Mouse (Mus musculus) left cerebral cortex, postnatal 10 days (tissue): ENCODE data around the gene Klk4. TPM values are rescaled to one million over a fixed set of nuclear protein-coding genes. Genes with fewer than 3 reads are reported as not detected.

Experiments
- DNase-seq, 2 experiments: peaks; one replicate each; pipeline ENCODE4 v3.0.0; 2021 to 2022; ENCODE audit warnings: low spot score in 2 of 2, mixed read lengths in 1 of 2; ENCODE audit errors: extremely low spot score in 1 of 2
- intact Hi-C: fragments of 180-260 bp; cut with DNase I; formaldehyde crosslinking; loops from one replicate; pipeline ENCODE4 v1.15.1; 2025
- total RNA-seq, 2 experiments: library from RNA; stranded (reverse); gene quantifications; 2 replicates each; pipeline ENCODE4 v1.2.3; 2021

Gene Klk4
- total RNA-seq, result not detected

DNA sequence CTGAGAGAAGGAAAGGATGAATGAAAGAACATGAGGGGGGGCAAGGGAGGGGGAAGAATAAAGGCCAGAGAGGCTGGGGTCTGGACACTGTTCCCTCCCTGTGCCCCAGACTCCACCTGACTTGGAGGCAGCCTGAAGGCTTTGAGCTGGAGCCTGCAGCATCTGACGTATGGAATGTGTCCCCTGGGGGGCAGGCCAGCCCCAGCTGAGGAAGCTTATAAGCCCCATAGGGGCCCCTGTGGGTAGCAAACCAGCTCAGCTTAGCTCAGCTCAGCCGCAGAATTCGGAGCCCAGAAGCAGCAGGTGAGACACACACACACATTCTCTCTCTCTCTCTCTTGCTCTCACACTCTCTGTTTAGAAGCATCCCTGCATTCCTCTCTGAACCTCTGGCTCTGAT is at the start of gene Klk4:
TSS of gene Klk4 (plus strand) at position 249 of the 400 bp plus-strand sequence.
- intact Hi-C loops, result no loop called here
- DNase-seq, result no peak

DNA sequence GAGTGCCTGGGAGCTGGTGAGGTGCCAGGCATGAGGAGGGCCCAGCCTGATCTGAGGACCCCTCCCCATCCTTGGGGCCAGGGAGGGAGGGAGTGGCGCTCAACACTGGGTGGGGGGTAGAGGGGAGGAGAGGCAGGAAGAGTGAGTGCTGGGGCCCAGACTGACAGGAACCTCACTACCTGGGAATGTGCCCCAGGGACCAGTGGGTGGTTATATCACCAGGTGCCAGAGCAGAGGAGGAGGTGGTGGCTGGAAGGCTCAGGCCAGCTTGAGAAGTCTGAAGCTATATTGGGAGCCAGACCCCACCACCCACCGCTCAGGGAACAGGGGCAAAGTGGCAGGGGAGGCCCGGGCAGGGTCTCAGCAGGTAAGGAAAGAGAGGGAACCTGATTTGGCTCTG is 39.3 kb upstream of the Klk4 start, which contains the start of gene Klk5:
TSS of gene Klk5 (plus strand) at position 271 of the 400 bp plus-strand sequence.
- no peak for DNase-seq
- intact Hi-C loops, result no loop called here

DNA sequence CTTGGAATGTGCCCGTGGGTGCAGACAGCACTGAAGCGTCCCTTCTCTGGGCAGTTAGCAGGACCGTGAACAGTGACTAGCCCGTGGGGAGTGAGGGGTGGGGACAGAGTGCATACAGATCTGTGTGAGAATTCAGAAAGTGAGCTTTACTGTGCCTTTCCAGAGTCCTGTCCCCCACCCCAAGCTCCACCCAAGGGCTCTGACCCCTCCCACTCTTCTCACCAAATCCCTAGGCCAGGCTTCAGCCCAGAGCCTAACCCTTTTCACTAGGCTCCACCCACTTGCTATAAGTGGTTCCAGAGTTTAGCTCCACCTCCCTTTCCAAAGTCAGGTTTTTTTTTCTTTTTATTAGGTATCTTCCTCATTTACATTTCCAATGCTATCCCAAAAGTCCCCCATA is 37.2 kb upstream of the Klk4 start:
- intact Hi-C loops, result no loop called here
- DNase-seq, result no peak

DNA sequence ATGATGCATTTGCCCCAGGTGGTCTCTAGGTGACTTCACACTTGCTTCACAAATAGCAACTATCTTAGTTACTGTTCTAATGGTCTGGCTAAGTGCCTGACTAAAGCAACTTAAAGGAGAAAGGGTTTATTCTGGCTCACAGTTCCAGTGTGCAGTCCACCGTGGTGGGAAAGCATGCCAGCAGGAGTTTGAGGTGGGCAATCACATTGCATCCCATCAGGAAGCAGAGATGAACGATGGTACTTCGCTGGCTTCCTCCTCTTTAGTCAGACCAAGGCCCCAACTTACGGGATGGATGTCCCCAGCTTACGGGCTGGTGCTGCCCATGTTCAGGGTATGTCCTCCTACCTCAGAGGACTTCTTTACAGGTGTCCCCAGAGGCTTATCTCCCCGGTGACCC is 29.3 kb upstream of the Klk4 start:
- intact Hi-C loops, result no loop called here
- DNase-seq, result no peak

DNA sequence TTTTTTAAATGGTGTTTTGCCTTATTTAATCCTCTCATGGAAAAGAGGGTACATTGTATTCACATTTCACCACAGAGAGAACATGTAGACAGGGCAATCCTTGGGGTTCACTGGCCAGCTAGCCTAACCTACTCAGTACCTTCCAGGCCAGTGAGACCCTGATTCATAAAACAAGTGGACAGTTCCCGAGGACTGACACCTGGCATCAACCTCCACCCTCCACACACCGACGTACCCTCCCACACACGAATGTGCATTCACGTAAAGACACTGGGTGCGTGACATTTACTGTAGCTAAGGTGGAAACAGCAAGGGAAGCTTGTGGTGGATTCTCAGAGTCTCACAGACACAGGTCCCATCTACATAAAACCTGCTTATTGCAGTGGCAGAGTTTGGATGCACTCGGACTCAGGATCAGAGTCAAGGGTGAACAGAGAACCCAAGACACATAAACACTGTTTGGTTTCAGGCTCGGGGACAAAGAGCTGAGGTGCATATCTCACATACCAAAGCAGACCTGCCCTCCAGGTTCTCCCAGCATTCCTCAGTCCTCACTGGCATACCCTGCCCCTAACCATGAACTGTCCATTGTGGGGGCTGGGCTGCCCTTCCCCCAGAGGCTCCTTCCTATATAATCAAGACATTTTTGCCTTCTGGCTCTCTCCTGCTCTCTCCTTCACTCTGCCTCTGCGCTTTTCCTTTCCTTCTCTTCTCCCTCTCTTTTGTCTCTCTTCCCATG is 26.1 kb upstream of the Klk4 start:
- intact Hi-C loops, result no loop called here
- no peak for DNase-seq

DNA sequence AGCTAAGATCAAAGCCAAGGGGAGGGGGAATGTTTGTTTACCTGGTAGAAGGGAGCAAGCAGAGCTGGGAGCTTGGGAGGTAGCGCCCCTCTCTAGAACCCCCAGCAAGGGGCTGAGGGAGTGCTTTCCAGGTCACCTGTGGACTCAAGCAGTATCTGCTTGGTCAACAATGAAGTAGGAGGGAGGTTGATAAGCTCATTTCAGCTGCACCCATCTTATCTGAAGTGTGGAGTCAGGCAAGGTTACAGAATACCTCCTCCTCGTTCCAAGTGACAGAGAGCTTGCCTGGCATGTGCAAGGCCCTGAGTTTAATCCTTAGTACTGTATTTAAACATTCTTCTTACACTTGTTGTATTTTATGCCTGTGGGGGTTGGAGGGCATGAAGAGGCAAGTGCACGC is 25.3 kb upstream of the Klk4 start:
- DNase-seq, result no peak
- intact Hi-C loops, result no loop called here

DNA sequence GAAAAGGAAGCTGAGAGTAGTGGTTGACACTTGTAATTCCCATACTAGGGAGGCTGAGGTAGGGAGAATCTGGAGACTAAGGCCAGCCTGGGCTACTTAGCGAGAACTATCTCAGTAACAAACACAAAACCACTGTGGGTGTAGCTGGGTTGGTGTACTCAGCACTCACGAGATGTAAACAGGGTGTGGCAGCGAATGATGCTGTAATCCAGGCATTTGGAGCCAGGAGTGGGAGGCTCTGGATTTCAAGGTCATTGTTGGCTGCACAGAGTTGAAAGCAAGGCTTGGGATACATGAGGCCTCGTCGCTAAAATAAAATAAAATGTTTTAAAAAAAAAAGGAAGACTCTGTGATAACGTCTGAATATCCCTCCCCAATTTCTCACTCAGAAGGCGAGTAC is 24.7 kb upstream of the Klk4 start:
- intact Hi-C loops, result no loop called here
- no peak for DNase-seq

DNA sequence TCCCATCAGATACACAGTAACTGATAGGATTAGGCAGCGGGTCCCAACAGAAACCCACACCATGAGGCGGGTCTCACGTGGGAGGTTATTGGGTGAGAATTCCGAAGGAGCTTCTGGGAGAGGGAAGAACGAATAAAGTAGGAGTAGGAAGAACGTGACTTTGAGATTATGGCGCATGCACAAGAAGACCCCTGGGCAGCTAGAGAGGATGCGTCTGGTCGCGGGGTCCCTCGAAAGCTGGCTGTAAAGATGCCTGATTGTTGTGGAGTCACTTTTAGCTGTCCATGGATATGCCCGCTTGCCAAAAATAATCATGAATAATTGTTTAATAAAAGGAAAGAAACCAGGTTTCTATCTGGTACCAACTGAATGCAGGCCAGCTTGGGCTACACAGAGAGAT is 23.5 kb upstream of the Klk4 start:
- no peak for DNase-seq
- intact Hi-C loops, result no loop called here

DNA sequence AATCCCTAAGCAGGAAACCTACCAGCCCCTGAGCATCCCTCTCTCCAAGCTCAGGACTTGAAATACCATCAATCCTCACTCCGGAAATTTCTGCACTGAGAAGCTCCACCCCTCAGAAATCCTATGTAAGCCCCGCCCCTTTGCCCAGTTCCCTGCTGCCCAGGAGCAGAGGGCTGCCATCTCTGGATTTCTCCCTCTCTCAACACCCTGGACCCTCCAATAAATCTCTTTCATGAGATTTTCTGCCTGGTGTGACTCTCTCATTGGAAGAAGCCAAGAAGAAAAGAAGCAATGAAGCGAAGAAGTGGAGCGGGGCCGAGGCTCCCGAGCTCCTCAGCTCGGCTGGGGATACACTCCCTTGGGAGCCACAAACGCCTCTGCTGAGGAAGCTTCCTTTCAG is 20.5 kb upstream of the Klk4 start:
- intact Hi-C loops, result loop anchor here (5.0 kb wide), 1 partner anchor 38 kb away; the partner anchor contains the start of gene Klk6
- DNase-seq, result no peak

DNA sequence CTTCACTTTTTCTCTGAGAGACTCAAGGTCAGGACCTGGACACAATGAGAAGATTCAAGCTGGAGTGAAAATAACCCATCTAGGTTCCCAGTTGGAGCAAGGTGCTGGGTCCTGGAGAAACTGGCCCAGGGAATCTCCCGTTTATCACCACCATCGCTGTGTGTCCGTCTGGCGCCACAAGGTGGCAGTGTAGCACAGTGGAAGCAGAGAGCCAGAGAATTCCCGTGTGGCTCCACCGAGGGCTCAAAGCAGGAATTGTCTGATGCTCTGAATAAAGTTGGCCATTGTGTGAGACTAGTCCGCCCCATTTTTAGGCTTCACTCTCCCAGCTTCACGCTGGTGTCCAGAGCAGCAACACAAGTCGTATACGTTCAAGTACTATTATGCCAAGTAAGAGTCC is 7.7 kb upstream of the Klk4 start:
- intact Hi-C loops, result no loop called here
- DNase-seq, result peak; percentile 78 to 83

DNA sequence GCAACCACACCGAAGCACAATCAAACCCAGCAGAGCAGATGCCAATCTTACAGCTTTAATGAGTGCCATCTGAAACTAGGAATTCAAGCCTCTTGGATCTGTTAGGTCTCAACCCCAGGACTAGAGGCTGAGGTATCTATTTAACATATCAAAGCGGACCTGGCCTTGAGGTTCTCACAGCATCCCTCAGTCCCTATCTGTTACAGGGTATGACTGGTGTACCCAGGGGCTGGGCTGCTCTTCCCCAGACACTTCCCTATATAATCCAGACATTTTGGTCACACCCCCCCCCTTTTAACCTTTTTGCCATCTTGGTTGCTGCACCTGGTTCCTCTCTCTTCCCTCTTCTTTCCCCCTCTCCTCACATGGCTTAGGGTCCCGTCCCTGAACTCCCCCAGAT is 7.3 kb upstream of the Klk4 start:
- intact Hi-C loops, result no loop called here
- no peak for DNase-seq

DNA sequence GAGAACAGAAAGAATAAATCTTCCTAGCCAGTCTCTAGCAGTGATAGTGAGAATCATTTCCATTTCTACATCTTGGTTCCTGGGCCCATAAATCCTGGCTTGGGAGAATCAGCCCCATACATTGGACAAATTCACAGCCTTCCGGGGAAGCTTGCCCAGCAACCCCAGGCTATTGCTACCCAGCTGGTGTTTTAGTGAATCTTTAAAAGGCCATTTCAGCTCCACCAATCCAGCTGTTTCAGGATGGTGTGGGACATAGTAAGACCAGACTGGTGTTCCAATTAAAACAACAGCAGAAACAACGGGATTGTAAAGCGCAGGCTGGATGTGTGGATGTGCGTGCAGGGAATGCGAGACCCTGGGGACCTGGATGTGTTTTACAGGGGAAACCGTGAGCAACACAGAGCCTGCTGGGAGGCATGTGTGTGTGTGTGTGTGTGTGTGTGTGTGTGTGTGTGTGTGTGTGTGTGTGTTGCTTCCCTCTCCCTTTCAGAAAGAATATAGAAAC is 6.0 kb upstream of the Klk4 start:
- intact Hi-C loops, result no loop called here
- DNase-seq, result no peak

DNA sequence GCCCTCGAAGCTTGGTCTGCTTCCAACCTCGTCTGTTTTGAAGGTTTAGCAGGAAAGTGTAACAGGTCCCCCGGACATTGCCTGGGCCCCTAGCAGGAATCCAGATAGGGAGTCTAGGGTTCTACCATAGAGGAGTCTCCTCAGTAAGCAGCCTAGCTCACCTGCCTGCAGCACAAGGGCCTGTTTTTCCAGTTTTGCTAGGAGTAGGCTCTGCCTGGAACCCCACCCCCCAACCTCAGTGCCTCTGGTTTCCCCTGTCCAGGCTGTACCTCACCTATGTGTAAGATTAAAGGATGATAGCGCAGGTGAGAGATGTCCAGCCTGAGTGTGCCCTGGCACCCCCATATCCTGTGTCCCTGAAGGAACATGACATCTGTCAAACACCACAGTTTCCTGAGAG is 4.5 kb upstream of the Klk4 start:
- intact Hi-C loops, result no loop called here

DNA sequence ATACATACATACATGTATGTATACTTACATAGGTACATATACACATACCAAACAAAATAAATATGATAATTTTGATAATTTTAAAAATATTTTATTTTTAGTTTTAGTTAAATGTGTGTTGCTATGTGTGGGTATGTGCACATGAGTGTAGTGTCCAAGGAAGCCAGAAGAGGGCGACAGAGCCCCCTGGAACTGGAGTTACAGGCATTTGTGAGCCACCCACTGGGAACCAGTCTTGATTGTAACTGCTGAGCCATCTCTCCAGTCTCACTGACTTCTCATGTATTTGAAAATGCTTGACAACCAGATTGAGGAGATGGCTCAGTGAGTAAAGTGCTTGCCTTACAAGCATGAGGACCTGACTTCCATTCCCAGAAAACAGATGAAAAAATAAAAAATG is 2.7 kb upstream of the Klk4 start:
- DNase-seq, result no peak
- intact Hi-C loops, result no loop called here

More for the DNA sequence above, 4.5 kb upstream of the Klk4 start:
- DNase-seq, result no peak

DNA sequence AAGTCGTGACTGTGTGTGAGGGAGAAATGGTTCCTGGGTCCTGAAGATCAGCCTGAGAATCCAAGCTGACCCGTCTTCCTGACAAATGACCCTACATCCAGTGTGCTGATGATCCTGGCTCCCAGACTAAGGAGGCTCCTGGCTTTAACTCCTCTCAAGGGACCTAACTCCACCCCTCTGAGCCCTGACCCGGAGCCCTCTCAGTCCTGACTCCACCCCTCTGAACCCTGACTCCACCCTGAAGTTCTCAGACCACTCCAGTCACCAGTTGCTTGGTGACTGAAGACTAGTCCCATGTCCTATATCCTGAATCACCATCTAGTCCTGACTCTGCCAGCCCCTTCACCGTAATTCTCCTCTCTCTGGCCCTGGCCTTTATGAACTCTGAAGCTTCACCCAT is 1.4 kb downstream of the Klk4 start:
- intact Hi-C loops, result no loop called here
- no peak for DNase-seq

DNA sequence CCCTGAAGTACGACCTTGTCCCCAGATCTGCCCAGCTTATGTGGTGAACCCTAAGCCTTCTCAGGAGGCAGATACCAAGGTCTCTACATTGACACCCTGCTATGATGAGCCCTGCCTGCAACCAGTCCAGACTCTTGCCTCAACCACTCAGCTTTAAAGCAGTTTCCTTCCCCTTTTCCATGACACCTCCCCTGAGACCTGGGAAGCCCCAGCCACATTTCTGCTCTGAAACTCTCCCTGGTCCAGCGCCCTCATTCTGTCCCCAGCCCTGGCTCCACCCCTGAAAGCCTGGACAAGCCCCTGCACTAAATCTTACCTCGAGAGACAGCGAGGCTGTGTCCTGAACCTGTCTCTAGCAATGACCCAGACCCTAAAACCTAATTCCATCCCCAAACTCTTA is 1.9 kb downstream of the Klk4 start:
- intact Hi-C loops, result no loop called here
- no peak for DNase-seq

DNA sequence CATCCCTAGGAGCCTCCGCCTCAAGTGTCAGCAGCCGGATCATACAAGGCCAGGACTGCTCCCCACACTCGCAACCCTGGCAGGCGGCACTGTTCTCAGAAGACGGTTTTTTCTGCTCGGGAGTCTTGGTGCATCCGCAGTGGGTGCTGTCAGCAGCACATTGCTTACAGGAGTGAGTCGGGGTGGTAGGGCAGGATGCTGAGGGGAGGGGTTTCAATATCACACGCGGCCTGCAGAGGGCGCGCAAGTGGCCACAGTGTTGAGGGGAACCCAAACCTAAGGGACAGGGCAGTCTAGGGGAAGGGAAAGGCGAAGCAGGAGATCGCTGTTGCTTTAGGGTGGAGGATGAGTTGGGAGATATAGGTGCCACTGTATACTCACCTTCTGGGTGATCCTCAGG is 2.6 kb downstream of the Klk4 start:
- intact Hi-C loops, result no loop called here
- peak in 1 of 2 experiments; percentile 48 for DNase-seq

DNA sequence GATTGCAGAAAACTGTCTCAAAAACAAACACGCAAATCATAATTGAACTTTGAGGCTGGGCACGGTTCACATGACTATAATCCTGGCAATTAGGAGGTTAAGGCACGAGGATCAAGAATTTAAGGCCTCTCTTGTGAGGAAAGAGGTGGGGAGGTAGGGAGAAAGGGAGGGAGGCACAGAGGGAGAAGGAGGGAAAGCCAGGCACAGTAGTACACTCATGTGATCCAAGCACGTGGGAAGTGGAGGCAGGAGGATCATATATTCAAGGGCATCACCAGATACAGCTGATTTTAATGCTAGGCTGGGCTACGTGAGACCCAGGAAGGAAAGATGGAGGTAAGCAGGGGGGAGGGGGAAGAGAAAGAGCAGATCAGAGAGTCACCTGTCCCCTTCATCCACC is 10.4 kb downstream of the Klk4 start:
- no peak for DNase-seq
- intact Hi-C loops, result loop anchor here (5.0 kb wide), 1 partner anchor 109 kb away; the partner anchor contains the start of gene Klk10

DNA sequence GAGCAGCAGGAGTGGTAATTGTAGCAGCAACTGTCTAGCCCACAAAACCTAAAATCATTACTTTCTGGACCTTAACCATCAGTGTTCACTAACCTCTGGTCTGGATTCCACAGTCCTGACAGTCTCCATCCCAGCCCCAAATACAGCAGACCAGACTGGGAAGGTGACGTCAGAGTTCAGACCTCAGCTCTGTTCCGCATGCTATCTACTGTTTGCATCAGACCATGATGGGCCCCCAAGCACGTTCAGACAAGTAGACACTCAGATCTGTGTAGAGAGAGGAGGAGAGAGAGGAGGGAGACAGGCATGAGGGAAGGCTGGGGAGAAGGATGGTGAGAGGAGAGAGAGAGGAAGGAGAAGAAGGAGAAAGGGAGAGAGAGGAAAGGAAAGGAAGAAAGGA is 10.8 kb downstream of the Klk4 start:
- no peak for DNase-seq
- intact Hi-C loops, result loop anchor here (5.0 kb wide), 1 partner anchor 109 kb away; the partner anchor contains the start of gene Klk10

DNA sequence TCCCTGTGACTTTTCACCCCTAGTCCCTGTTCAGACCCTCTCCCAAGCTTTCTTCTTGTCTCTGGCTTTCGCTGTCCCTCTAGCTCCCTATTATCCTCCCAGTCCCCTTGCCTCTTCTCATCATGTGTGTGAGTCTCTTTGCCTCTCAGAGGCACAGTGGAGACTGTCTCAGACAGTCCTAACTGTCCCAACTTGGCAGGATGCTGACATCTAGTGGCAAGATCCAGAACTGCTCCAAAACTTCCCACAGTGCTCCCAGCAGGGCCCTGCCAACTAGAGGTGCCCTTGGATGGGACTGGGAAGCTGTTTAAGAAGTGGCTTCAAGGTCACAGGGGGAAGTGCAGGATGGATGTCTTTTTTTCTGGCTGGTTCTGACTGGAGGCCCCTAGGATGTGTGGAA is 13.9 kb downstream of the Klk4 start:
- intact Hi-C loops, result loop anchor here (2.0 to 5.0 kb wide), 2 partner anchors 113 to 214 kb away; partner anchors contain the start of gene Klk10
- DNase-seq, result peak; percentile 79

DNA sequence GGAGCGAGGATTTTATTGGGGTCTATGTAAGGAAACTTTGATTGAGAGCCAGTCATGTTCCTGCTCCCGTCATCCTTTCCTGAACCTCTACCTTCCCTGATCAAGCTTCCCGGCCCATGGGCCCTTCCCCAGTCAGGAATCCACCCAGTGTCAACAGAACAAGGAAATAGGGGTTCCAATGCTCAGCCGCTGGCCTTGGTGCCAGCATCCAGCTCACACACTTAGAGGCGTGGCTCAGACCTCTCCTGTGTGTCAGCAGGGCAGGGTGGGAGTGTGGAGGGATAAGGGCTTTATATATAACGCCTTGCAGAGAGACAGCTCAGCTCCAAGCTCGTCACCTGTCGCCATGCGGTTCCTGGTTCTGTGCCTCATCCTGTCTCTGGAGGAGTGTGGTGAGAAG is 33.9 kb downstream of the Klk4 start:
- DNase-seq, result peak in 1 of 2 experiments; percentile 5
- intact Hi-C loops, result no loop called here
